Mouse (Mus musculus): ENCODE results near the gene Ntsr1. TPM values are rescaled to one million over a fixed set of nuclear protein-coding genes. Genes with fewer than 3 reads are reported as not detected.
A peak's percentile ranks its signal among the peaks of the same experiment; 100 is the strongest.

Ntsr1 gene
- polyA plus RNA-seq, 1 experiment from 2014 or later, result 3.6 TPM

DNA sequence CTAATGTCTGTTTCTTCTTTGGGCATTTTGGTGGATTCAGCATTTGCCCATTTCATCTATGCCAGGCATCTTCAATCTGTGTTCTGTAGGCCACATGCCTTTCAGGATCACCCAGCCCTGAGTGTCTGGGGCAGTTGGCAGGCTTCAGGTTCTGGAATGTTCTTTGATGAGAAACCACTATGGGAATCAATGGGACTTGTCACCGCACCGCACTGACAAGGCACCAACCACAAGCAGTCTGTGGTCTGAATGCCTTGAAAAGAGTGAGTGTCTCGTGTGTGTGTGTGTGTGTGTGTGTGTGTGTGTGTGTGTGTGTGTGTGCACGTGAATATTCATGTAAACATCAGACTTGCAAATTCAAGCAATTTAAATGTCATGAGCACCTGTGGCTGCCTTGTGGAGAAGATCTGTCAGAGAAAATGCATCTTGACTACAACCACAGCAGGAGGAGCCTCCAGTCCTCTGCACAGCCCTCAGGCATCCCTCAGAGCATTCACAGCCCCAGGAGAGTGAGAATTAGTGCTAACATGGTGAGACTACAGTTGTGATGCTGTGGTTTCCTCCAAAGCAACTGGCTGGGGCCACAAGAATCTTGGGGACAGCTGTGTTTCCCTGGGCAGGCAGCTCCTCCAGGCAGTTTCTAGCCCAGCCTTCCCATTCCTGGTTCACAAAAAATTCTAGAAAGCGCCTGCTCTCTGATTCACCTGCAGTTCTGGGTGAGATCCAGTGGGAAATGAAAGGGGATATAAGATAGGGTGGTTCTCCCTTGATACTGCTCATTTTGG lies 21.9 kb downstream of the Ntsr1 start:
- Histone ChIP-seq H3K9ac (ENCODE audit: low read depth, low read length) (no peak overlapping the region), H3K4me1 (ENCODE audit: control insufficient read depth, insufficient read depth, low read depth, low read length) (no peaks in the 10 kb centered on the region), H3K27me3 (replicated peaks; ENCODE audit: control insufficient read depth, insufficient read depth, low read length) (no peaks in the 10 kb centered on the region), H3K4me2 (ENCODE audit: low read length) (no peak overlapping the region), H3K9me3 (ENCODE audit: control insufficient read depth, low read length) (no peaks in the 10 kb centered on the region), H3K27ac (ENCODE audit: low read depth, low read length) (no peak overlapping the region), H3K36me3 (ENCODE audit: control insufficient read depth, insufficient read depth, low read length) (no peaks in the 10 kb centered on the region), H3K4me3 (ENCODE audit: low read length) (no peak overlapping the region)
- ATAC-seq, result no peak
- WGBS, result 68% methylated on average over 5 of the region's 5 CpGs

DNA sequence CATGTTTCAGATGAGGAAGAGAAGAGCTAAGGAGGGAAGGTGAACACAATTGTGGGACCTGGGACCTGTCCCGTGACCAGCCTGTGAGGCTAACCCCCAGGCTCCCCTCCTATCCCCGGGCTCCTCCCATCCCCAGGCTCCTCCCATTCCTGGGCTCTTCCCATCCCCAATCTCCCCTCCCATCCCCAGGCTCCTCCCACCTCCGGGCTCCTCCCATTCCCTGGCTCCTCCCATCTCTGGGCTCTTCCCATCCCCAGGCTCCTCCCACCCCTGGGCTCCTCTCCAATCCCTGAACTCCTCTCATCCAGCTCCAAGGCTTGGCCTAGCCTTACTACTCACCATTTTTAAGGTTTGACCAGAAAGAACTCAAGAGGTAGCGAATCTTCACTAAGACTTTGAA lies 23.0 kb downstream of the Ntsr1 start:
- H3K36me3 ChIP-seq (ENCODE audit: control insufficient read depth, insufficient read depth, low read length), result no peaks in the 10 kb centered on the region
- H3K27ac ChIP-seq (ENCODE audit: low read depth, low read length), result no peak overlapping the region
- no peak for ATAC-seq
- H3K9ac ChIP-seq (ENCODE audit: low read depth, low read length), result no peak overlapping the region
- no peaks in the 10 kb centered on the region for H3K27me3 ChIP-seq (replicated peaks; ENCODE audit: control insufficient read depth, insufficient read depth, low read length)
- no peaks in the 10 kb centered on the region for H3K9me3 ChIP-seq (ENCODE audit: control insufficient read depth, low read length)
- 74% methylated on average over 4 of the region's 4 CpGs for WGBS
- no peaks in the 10 kb centered on the region; the same call in 1 of the 2 replicates for H3K4me1 ChIP-seq (ENCODE audit: control insufficient read depth, insufficient read depth, low read depth, low read length)
- H3K4me2 ChIP-seq (ENCODE audit: low read length), result no peak overlapping the region
- H3K4me3 ChIP-seq (ENCODE audit: low read length), result no peak overlapping the region

DNA sequence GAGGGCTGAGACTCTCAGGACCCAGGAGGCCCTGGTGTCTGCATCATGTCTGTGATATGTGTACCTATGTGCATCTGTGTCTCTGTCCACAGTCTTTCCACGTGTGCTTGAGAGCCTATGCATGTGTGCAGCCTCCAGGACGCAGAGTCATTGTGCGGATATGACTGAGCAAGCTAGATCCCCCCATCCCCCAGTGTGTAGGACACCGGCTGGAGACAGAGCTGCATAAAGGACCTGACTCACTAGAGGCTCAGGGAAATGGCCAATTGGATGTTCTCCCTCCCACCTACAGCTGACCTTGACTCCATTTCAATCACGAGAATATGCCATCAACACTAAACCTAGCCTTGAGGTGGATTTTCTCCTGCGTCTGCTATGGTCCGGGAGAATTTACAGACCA lies 27.7 kb downstream of the Ntsr1 start:
- no peak for ATAC-seq
- 69% methylated on average over 7 of the region's 7 CpGs for WGBS
- Histone ChIP-seq H3K27me3 (replicated peaks; ENCODE audit: control insufficient read depth, insufficient read depth, low read length) (no peaks in the 10 kb centered on the region), H3K4me2 (ENCODE audit: low read length) (no peak overlapping the region), H3K9me3 (ENCODE audit: control insufficient read depth, low read length) (no peaks in the 10 kb centered on the region), H3K36me3 (ENCODE audit: control insufficient read depth, insufficient read depth, low read length) (no peaks in the 10 kb centered on the region), H3K4me3 (ENCODE audit: low read length) (no peak overlapping the region), H3K27ac (ENCODE audit: low read depth, low read length) (no peak overlapping the region), H3K9ac (ENCODE audit: low read depth, low read length) (no peak overlapping the region), H3K4me1 (ENCODE audit: control insufficient read depth, insufficient read depth, low read depth, low read length) (peaks cover 8% of the 10 kb centered on the region)

DNA sequence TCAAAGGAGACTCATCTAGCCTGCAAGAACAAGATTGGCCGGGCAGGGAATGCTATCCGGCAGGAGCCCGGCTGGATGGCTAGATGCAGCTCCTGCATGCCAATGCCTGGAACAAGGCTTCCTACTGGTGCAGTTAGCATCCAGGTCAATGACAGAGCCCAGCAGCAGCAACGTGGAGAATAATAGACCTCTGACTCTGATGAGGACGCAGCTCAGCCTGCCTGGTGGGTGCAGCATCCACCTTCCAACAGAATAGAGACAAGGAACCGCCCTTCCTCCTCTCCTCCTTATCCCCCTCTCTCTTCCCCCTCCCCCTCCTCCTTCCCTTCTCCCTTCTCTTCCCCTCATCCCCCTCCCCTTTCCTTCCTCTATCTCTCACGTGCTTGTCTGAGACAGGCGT lies 28.1 kb downstream of the Ntsr1 start:
- Histone ChIP-seq H3K4me2 (ENCODE audit: low read length) (no peak overlapping the region), H3K27ac (ENCODE audit: low read depth, low read length) (no peak overlapping the region), H3K4me1 (ENCODE audit: control insufficient read depth, insufficient read depth, low read depth, low read length) (peaks cover 8% of the 10 kb centered on the region), H3K4me3 (ENCODE audit: low read length) (no peak overlapping the region), H3K9me3 (ENCODE audit: control insufficient read depth, low read length) (no peaks in the 10 kb centered on the region), H3K27me3 (replicated peaks; ENCODE audit: control insufficient read depth, insufficient read depth, low read length) (no peaks in the 10 kb centered on the region), H3K36me3 (ENCODE audit: control insufficient read depth, insufficient read depth, low read length) (no peaks in the 10 kb centered on the region), H3K9ac (ENCODE audit: low read depth, low read length) (no peak overlapping the region)
- no peak for ATAC-seq
- WGBS, result 11% methylated on average over 8 of the region's 8 CpGs

DNA sequence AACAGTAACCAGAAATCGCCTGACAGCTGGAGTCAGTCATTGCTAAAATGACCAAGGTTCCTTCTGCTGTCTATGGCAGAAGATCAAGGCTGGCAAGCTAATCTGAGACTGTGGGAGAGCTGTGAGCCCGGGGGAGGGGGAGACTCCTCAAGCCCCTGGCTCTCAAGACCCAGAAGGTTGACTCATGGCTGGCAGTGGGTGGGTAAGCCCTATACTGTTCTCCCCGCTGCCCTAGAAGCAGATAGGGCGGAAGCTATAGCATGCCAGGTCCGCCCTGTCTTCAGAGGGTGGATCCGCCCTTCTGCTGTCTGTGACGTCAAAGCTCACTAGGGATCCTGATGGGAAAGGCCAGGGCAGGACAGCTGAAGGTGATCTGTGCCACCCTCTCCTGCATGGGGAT lies 30.4 kb downstream of the Ntsr1 start:
- Histone ChIP-seq H3K4me3 (ENCODE audit: low read length) (no peak overlapping the region), H3K4me1 (ENCODE audit: control insufficient read depth, insufficient read depth, low read depth, low read length) (peaks cover 11% of the 10 kb centered on the region), H3K27ac (ENCODE audit: low read depth, low read length) (no peak overlapping the region), H3K36me3 (ENCODE audit: control insufficient read depth, insufficient read depth, low read length) (no peaks in the 10 kb centered on the region), H3K4me2 (ENCODE audit: low read length) (no peak overlapping the region), H3K9me3 (ENCODE audit: control insufficient read depth, low read length) (no peaks in the 10 kb centered on the region), H3K27me3 (replicated peaks; ENCODE audit: control insufficient read depth, insufficient read depth, low read length) (no peaks in the 10 kb centered on the region), H3K9ac (ENCODE audit: low read depth, low read length) (no peak overlapping the region)
- ATAC-seq, result peak; percentile 44
- WGBS, result 35% methylated on average over 7 of the region's 7 CpGs

DNA sequence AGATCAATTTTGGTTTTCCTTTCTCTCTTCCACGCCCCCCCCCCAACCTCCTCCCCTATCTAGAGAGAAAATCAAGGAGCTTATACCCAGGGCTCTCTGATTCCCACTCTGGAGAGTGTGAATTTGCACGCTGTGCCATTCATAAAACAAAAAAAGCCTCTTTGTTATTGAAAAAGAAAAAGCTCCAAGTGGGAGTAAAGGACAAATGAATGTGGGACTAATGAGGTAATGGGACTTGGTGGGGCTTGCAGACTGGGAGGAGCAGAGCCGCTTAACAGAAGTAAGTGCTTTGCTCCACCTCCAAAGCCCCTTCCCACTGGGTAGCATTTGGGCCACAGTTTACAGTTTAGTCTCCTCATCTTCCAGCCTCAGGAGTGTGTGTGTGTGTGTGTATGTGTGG lies 30.8 kb downstream of the Ntsr1 start:
- Histone ChIP-seq H3K27ac (ENCODE audit: low read depth, low read length) (no peak overlapping the region), H3K4me3 (ENCODE audit: low read length) (no peak overlapping the region), H3K4me1 (ENCODE audit: control insufficient read depth, insufficient read depth, low read depth, low read length) (peaks cover 11% of the 10 kb centered on the region), H3K36me3 (ENCODE audit: control insufficient read depth, insufficient read depth, low read length) (no peaks in the 10 kb centered on the region), H3K9ac (ENCODE audit: low read depth, low read length) (no peak overlapping the region), H3K4me2 (ENCODE audit: low read length) (no peak overlapping the region), H3K9me3 (ENCODE audit: control insufficient read depth, low read length) (no peaks in the 10 kb centered on the region), H3K27me3 (replicated peaks; ENCODE audit: control insufficient read depth, insufficient read depth, low read length) (no peaks in the 10 kb centered on the region)
- 26% methylated on average over 3 of the region's 3 CpGs for WGBS
- no peak for ATAC-seq

DNA sequence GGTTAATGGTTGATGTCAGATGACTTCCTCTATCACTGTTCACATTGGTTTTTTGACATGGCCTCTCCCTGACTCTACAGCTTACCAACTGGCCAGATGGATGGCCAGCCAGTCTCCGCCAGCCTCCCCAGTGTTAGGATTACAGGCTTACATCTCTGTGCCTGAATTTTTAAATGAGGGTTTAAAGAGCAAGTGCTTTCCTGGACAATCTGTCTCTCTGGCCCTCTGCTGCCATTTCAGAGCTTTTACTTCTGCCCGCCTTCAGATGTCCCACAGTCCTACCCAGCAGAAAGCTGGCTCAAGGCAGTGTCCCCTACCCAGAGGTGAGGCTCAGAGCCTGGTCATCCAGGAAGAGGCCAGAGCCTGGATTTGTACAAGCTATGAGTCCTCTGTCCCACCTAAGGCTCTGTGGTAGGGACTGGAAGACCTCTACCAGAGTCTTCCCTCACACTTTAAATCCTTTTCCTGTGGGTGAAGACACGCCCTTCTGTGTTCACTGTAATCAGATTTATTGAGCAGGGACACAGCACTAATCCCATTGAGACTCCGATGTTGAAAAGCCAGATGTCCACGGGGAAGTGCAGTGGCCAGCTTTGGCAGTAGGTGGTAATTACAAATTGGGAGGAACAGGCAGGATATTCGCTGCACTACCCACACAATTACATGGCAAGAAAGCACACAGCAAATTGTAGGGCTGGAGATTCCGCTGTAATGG lies 32.1 kb downstream of the Ntsr1 start:
- Histone ChIP-seq H3K27me3 (replicated peaks; ENCODE audit: control insufficient read depth, insufficient read depth, low read length) (no peaks in the 10 kb centered on the region), H3K9ac (ENCODE audit: low read depth, low read length) (no peak overlapping the region), H3K36me3 (ENCODE audit: control insufficient read depth, insufficient read depth, low read length) (no peaks in the 10 kb centered on the region), H3K4me3 (ENCODE audit: low read length) (no peak overlapping the region), H3K4me2 (ENCODE audit: low read length) (no peak overlapping the region), H3K9me3 (ENCODE audit: control insufficient read depth, low read length) (no peaks in the 10 kb centered on the region), H3K27ac (ENCODE audit: low read depth, low read length) (peak overlapping the region; percentile 41), H3K4me1 (ENCODE audit: control insufficient read depth, insufficient read depth, low read depth, low read length) (peaks cover 11% of the 10 kb centered on the region)
- no peak for ATAC-seq
- WGBS, result 62% methylated on average over 7 of the region's 7 CpGs

DNA sequence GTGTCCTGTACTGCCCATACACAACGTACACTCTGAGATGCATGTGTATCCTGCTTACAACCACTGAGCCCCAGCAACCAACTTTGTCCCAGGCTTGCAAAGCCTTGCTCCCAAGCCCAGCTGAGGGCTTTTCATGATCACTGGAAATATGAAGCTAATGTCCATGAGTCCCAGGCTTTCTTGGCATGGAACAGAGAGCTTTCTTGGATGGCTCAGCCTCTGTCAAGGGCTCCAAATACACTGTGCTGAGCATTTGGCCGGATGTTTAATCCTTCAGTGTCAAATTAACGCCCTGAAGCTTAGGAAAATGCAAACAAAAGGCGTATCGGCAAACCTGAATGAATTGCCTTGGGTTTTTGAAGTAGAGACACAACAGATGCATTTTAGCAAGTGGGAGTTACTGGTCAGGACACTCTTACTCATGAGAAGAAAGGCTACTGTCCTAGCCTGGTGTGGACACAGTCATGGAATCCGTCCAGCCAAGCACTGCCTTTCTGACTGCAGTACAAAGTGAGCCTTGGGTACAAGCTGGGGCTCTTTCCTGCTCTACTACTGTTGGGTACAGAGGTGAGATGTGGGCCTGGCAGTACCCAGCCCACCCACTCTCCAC lies 32.7 kb downstream of the Ntsr1 start:
- no peak overlapping the region for H3K4me3 ChIP-seq (ENCODE audit: low read length)
- H3K27ac ChIP-seq (ENCODE audit: low read depth, low read length), result peak overlapping the region; percentile 21; the same call in 1 of the 2 replicates
- H3K27me3 ChIP-seq (replicated peaks; ENCODE audit: control insufficient read depth, insufficient read depth, low read length), result no peaks in the 10 kb centered on the region
- H3K36me3 ChIP-seq (ENCODE audit: control insufficient read depth, insufficient read depth, low read length), result no peaks in the 10 kb centered on the region
- no peaks in the 10 kb centered on the region for H3K9me3 ChIP-seq (ENCODE audit: control insufficient read depth, low read length)
- peak; percentile 14; the same call in 1 of the 2 replicates for ATAC-seq
- H3K4me2 ChIP-seq (ENCODE audit: low read length), result no peak overlapping the region
- WGBS, result 43% methylated on average over 6 of the region's 6 CpGs
- no peak overlapping the region for H3K9ac ChIP-seq (ENCODE audit: low read depth, low read length)
- H3K4me1 ChIP-seq (ENCODE audit: control insufficient read depth, insufficient read depth, low read depth, low read length), result peaks cover 11% of the 10 kb centered on the region

DNA sequence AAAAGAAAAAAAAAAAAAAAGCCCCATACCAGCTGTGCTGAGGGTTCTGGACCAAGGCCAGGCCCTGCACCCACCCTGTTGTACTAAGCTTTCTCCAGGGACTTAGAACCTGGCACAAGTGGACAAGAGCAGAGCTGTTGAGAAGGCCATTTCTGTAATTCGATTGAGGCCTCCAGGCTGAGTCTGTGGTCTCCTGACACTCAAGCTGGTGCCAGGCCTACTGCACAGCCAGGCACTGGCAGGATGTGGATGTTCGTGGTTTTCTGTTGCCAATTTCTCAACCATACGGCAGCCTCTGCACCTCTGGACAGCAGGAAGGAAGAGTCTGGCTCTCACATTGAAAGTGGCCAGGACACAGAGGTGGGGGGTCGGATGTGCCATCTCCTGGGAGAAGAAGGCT lies 33.5 kb downstream of the Ntsr1 start:
- no peak for ATAC-seq
- Histone ChIP-seq H3K9ac (ENCODE audit: low read depth, low read length) (no peak overlapping the region), H3K27ac (ENCODE audit: low read depth, low read length) (no peak overlapping the region), H3K9me3 (ENCODE audit: control insufficient read depth, low read length) (no peaks in the 10 kb centered on the region), H3K4me2 (ENCODE audit: low read length) (no peak overlapping the region), H3K27me3 (replicated peaks; ENCODE audit: control insufficient read depth, insufficient read depth, low read length) (no peaks in the 10 kb centered on the region), H3K36me3 (ENCODE audit: control insufficient read depth, insufficient read depth, low read length) (no peaks in the 10 kb centered on the region), H3K4me1 (ENCODE audit: control insufficient read depth, insufficient read depth, low read depth, low read length) (peaks cover 11% of the 10 kb centered on the region), H3K4me3 (ENCODE audit: low read length) (no peak overlapping the region)
- WGBS, result 67% methylated on average over 4 of the region's 4 CpGs
